Mouse (Mus musculus) 3T3-L1 (cell line): Measurements from ENCODE around the gene Lrrc27.
A peak's percentile ranks its signal among the peaks of the same experiment; 100 is the strongest.

ENCODE experiments used
- DNase-seq: peaks from one replicate; pipeline ENCODE4 v3.0.0-alpha.2; 2015; ENCODE audit warnings: low read depth, low spot score

Gene Lrrc27

DNA sequence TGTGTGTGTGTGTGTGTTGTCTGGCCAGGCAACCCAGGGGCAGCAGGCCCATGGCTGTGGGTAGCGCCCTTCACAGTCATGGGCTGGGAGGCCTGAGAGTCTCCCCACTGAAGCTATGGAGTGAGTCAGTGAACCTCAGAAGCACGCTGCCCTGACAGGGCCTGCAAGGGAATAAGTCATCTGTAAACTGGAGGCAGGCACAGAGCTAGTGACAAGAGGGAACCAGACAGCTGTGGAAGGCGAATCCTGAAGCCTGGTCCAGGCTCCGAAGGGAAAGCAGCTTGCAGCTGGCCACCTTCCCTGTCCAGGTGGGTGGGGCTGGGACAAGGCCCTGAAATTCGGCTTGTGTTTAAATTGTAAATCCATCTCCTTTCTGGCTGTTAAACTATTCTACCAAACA, 33.3 kb downstream of the Lrrc27 start:
- no peak for DNase-seq

- peak; percentile 58 for DNase-seq
Observed at GRCm38 (mm10) chr7:139246931-139247880, 34.4 kb downstream of the Lrrc27 start.

DNA sequence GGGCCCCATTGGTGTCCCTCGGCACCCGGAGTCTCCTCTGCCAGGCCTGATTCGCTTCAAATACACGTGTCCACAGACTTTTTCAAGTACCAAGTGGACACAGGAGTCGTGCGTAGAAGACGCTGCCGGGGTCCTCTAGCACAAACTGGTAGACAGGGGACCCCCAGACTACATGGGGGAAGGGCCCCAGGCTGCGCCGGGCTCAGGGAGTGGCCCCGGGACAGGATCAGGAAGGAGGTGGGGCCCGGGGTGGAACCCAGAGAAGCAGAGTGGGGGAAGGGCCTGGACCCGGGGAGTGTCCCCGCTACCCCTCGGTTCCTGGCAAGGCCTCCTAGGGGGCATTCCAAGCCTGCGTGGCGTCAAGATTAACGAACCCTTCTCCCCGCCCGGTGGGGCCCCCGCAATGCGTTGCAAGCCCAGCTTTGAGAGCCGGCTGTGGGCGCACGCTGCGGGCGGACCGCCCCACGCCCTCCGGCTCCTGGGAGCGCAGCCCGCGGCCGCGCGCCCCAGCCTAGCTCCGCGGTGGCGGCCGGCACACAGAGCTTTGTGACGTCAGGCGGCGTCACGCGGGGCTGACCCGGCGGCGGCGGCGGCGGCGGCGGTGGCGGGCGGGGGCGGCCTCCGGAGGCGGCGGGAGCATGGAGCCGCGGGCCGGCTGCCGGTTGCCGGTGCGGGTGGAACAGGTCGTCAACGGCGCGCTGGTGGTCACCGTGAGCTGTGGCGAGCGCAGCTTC, 35.3 kb downstream of the Lrrc27 start, which contains the start of gene Pwwp2b:
Gene Pwwp2b (plus strand): TSS at position 602 of the 734 bp plus-strand sequence.
- peak; percentile 54 for DNase-seq

DNA sequence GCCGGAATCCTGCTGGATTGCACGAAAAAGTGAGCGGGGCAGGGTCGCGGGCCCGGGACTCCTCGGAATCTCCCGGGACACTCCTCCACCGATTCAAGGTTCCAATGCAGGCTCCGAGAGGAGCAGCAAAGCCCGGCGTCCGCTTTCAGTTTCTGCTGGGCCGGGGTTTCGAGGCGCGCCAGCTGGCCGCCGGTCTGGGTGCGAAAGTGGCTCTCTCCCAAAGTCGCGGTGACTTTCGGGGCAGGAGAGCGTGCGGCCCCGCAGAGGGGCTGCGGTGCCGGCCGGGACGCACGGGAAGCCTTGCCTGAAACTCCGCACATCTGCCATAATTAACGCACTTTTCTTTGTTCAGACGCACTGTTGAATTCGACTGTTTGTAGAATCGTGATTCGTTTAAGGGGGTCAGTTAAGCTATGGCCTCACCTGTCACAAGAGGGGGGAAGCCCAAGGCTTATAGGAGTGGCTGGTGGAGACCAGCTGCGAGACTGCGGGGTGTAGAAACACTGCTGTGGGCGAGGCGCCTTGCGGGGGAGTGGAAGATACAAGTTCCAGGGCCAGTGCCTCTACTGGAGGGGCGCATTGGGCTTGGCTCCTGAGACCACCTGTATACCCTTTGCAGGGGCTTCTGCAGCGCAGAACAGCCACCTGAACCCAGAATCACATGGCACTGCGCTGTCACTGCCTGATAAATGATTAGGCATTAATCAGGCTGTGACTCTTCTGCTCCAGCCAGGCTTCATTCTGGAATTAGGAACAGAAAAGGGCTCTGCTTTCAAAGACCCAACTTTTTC, 36.0 kb downstream of the Lrrc27 start:
- DNase-seq = no peak

- no peak for DNase-seq
Observed at GRCm38 (mm10) chr7:139249406-139250210, 36.8 kb downstream of the Lrrc27 start.

DNA sequence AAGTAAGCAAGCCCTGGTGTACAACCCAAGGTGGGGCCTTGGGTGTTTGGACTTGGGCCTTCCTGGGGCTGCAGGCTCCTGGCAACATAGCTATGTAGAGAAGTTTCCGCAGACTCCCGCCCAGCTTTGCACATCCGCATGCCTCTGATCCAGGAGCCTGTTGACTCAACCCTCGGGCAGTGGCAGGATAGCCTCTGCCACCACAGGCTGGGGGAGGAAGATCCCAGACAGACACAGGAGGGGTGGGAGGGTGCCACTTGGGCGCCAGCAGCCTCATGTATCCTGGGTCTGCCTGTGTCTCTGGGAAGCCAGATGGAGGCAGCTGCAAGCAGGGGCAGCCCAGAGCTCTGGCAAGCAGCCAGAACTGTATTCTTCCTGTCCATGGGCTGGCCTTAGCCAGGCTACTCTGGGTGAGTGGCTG, 39.1 kb downstream of the Lrrc27 start:
- peak; percentile 64 for DNase-seq

DNA sequence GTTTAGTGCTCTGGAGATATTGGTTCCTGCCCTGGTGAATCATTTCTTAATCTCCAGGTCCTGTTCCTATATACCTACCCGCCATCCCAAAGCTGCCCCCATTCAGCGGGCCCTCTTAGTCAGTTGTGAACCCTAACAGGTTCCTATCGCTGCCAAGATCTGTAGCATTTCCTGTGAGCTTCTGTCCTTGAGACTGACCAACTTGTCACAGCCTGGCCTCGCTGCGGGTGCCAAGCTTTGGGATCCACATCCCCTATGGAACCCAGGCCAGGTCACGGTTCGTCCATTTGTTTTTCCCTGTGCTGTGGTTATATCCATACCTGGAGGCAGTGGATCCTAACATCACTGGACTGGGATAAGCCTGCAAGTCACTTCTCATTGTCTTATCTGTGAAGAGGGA, 39.8 kb downstream of the Lrrc27 start:
- DNase-seq = no peak

- no peak for DNase-seq
Observed at GRCm38 (mm10) chr7:139252986-139253385, 40.2 kb downstream of the Lrrc27 start.

DNA sequence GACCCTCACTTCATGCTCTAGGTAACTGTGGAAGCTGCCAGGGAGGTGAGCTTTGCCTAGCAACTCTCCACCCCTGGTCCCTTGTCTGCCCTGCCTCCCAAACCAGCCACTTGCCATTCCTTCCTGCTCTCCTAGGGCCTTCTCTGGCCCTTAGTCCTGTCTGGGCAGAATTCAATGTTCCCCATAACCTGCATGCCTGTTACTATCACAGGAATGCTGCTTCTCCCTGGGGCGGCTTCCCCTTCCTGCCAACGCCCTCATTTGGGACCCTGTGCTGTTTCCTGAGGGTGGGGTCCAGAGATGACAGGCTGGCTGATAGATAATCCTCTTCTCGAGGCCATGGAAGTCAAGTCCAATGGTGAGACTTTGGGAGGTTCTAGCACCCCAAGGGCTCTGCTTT, 40.7 kb downstream of the Lrrc27 start:
- DNase-seq = no peak

DNA sequence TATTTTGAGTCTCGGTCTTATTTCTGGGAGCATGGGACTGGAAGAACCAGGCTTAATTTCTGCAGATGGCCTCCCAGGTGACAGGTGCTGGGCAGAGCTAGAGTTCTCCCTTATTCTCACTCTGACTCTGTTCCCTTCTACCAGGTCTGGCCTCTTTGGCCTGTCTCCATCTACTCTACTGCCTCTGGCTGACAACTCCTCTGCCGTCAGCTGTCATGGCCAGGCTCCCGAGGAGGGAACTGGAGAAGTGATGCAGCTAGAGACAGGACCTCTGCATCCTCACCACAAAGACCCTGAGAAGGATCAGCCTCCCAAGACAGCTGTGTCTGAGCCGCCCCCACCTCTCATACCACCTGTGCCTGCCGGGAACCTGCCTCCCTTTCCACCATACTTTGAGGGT, 41.8 kb downstream of the Lrrc27 start:
- DNase-seq = no peak

DNA sequence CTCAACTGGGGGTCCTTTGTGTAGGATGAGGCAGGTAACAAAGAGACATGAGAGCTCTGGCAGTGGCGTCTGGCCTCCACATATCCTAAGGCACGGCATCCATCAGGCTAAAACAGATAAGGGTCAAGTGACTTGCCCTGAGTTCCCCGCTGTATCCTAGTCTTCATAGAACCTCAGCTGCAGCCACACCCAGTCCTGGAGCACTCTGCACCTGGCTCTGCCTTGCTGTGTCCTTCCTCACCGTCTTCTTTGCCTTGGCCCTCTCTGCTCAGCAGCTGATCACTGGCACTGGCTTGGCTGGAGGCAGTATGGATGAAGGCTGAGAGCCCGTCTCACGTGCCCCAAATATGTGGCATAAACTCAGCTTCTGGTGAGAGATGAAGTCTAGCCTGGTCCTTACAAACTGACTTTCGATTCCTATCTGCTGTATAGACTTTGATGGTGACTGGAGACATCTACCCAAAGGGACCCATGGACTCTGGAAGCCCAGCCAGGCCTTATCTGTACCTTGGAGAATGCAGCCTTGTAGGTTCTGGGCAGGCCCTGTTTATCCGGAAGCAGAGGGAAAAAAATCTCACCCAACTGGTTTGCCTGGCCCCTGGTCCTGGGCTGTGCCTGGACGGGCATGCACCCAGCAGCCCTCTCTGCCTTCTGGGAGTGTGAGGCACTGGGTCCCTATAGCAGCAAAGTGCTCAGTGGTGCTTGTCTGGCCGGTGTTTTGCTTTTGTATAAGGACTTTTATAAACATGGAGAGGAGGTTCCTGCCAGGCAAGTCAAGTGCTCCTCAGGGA, 45.2 kb downstream of the Lrrc27 start:
- DNase-seq = no peak

- no peak for DNase-seq
Observed at GRCm38 (mm10) chr7:139264337-139264736, 51.5 kb downstream of the Lrrc27 start.

GRCm38 (mm10) chr7:139265634-139266033, 52.8 kb downstream of the Lrrc27 start:
- DNase-seq = peak; percentile 61

DNA sequence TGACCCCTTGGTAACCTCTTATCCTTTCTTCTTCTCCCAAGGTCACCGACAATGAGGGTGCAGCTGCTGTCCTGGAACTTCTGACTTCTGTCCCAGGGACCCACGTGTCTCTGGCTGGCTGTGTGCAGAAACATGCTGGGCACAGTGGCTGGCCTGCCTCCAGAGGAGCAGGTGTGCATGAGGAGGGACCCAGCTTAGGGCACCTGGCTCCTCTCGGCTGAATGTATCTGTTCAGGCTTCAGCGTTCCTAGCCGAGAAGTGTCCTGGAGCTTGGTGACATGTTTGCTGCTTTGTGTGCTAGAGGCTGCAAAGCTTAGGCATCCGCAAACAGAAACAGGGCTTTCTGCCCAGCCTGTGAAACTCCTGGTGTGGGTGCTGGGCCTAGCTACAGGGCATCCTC, 53.6 kb downstream of the Lrrc27 start:
- no peak for DNase-seq

- DNase-seq = peak; percentile 58
Observed at GRCm38 (mm10) chr7:139266886-139267870, 54.4 kb downstream of the Lrrc27 start.

DNA sequence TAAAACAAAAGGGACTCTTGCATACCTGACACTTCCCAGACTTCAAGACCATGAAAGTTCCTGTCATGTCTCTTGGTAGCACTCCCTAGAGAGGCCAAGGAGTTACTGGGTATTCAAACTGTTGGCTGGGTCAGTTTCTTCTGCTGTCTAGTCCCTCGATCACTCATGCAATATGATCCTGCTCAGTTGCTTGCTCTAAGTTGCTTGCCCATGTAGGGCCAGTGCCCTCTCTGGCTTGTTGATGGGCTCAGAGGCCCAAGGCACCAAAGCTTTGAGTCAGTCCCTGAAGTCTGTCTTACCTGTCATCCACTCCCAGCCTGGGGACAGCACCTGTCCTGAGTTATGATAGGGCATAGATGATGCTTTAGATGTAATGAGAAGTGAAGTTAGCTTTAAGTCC, 58.0 kb downstream of the Lrrc27 start:
- no peak for DNase-seq

DNA sequence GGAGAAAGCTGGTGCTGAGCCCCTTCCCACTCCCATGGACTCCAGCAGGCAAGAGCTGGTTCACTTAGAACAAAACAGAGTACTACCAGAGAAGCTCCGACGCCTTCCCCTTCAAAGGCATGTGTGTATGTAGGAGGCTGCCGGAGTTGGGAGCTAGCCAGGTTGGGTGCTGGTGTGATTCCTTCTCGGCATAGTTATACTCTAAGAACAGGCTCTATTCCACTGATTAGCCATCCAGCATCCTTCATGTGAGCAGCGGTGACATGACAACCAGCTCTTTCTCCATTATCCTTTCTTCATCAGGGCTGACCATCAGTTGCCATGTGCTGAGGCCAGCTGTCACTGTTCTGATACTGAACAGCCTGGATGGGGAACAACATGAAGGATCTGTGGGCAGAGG, 59.1 kb downstream of the Lrrc27 start:
- DNase-seq = no peak

GRCm38 (mm10) chr7:139272639-139273396, 60.0 kb downstream of the Lrrc27 start:
- peak; percentile 70 for DNase-seq
